Mouse (Mus musculus) spleen, postnatal 14 days (tissue): ENCODE results near the gene Grk3.

ENCODE experiments used
- DNase-seq, 2 experiments: peaks; one replicate each; pipeline ENCODE4 v3.0.0; 2021 to 2022; ENCODE audit warnings: low spot score in 2 of 2

The Grk3 gene

DNA sequence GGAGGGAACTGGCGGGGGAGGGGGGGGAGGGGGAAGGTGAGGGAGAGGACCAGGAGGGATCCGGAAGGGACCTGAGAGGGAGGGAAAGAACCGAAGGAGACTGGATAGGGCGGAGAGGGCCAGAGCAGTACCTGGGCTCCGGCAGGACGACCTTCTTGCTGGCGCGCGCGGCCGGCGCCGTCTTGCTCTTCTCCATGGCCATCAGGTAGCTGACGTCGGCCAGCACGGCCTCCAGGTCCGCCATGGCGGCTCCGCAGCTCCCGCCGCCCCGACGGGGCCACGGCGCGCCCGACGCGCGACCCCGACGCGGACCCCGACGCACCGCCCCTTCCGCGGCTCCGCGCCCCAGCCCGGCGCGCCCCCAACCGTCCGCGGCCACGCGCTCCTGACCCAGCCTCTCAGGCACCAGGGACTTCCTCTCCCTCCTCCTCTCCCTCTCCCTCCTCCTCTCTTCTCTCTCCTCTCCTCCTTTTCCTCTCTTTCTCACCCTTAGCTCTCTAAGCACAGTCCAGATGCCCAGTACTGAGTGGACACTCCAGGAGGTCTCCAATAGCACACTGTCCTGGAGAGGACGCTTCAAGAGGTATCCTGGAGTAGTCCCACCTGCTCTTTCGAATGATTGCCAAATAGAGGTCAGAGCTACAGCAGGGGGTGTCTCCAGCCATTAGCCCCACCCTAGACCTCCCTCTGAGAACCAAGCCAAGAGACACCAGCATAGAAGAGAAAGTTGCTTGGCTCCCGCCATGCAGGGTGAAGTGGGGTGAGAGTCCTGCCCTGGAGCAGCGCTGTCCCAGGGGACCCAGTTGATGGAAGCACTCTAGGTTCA is at the start of gene Grk3:
Grk3 (minus strand) TSS at position 556 of the 826 bp plus-strand sequence.
- DNase-seq, result peak in 1 of 2 experiments; percentile 14

DNA sequence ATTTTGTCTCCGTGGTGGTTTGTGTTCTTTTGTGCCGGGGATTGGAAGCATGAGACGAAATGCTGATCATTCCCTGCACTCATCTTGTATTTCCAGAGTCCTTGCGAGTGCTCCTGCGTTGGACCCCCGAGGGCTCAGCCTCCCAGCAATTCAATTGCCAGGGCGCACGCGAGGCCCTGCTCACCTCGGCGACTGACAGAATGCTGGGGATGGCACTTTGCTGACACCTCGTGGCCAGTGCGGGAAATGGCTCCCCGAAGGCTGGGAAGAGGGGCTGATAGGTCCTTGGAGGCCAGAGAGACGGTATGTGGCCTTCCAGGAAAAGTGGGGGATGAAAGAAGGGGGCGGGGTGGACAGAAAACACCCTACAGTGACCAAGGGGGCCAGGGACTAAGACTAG is 38.7 kb upstream of the Grk3 start:
- peak; percentile 47 to 56 for DNase-seq

DNA sequence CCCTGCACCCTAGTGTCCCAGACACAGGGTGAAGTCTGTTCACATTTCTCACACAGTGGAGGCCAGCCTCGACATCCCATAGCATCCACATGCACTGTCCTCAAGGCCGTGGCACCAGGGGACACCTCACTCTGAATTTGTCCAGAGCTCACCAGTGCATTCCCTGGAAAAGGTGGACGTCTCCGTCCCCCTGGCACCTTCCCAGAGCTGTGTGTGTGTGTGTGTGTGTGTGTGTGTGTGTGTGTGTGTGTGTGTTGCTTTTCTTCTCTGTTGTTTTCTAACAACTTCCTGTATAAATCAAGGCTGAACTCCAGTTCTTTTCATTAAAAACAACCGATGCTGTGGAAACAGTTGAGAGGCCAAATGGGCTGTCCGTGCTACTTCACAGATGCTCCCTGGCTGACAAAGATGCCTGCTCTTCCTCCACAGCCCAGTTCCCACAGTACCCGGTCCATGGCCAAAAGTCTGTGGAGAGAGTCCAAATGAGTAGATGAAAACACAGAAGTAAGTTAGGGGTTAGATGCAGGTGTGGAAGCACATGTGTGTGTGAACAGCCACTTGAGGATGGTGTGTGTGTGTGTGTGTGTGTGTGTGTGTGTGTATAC is 35.1 kb upstream of the Grk3 start:
- DNase-seq, result no peak

DNA sequence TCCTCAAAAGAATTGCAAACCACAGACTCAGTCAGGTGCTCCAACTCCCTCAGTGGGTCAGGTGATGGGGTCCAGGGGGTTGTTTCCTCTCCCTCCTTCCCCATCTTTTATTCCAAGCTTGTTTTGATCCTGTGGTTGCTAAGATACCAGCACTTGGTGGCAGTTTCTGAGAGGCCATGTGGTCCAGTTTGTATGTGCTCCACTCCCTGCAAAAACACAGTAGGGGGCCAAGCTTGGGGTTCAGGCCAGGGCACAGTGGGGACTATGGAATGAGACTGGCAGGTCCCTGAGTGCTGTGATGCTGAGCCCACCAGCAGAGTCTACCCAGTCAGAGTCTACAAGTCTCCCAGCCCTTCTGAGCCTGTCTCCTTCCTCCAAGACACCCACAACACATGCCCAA is 34.3 kb upstream of the Grk3 start:
- no peak for DNase-seq

DNA sequence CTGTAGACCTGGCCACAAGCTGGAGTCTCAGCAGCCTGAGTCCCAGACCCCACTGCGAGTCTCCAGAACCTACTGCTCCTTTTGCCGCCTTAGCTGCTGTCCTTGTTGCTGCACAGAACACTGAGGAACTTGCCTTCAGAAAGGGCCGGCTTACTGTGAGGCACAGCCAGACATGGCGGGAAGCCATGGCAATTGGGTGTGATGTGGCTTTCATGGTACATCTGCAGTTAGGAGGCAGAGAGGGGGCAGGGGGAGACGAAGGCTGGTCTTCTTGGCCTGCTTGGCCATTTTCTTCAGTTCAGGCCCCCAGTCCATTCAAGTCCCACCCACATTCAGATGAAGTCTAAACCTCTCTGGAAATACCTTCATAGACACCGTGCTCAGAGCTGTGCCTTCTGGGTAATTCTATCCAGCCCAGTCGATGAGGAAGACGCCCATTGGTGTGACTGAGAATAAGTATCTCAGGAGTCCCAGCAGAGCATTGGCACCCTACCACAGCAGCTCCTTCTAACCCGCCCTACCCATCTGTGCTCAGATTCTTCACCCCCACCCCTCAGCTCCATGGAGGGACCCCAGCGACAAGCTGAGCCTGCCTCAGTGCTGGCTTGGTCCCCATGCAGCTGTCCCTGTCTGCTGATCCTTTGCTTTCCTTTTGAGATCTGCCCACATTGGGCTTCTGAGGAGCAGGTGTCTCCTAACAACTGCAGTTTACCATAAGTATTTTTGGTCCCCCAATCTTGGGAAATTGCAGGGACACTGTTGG is 30.1 kb upstream of the Grk3 start:
- DNase-seq, result no peak

DNA sequence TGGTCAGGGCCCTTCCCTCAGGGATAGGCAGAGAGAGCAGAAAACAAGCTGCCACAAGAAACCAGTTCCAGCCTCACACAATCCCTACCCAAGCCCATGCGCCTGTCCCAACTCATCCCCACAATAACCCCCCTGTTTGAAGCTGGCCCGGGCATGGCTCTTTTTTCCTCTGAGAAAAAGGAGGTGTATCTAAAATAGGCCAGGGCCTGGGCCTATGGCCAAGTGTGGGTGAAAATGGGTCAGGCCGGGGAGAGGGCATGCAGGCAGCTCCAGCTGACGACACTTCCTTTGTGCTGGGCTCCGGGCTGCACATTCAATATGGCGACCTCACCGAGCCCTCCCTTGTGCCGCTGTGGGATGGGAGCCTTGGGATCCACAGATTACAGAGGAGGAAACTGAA is 27.9 kb upstream of the Grk3 start:
- no peak for DNase-seq

DNA sequence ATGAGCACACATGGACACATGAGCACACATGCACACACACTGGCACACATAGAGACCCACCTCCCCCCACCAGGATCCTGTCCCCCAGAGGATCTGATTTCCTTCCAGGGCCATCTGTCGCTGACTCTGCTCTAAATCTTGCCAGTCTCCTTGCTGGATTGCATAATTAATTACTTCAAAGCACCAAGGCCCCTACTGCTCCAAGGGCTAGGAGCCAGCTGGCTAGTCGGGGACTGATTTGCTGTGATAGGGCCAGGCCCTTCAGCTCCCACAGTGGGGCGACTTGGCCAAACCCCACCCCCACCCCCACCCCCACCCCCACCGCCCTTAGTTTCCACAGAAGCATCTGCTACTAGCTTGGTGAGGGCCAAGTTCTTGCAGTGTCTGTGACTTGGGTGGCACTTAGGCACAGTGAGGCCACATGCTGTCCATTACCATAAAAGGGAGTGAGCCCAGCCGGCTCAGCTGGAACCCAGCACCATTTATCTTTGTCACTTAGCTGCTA is 26.0 kb upstream of the Grk3 start:
- no peak for DNase-seq

DNA sequence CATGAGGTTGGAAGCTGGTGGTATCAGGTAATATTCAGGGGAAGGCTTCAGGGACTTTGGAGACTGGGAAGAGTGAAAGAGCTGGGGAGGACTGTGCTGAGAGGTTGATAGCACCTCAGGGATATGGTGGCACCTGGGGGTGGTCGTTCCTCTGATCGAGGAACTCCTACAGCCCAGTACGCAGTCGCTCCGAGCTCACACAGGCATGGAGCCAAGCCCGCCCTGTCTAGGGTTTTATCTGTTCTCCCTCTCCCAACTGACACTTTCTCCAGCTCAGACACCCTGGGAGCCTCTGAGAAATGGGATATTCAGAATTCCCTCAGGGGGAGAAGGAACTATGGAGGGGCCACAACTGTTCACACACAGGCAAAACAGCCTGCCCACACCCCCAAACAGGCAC is 25.2 kb upstream of the Grk3 start:
- no peak for DNase-seq

DNA sequence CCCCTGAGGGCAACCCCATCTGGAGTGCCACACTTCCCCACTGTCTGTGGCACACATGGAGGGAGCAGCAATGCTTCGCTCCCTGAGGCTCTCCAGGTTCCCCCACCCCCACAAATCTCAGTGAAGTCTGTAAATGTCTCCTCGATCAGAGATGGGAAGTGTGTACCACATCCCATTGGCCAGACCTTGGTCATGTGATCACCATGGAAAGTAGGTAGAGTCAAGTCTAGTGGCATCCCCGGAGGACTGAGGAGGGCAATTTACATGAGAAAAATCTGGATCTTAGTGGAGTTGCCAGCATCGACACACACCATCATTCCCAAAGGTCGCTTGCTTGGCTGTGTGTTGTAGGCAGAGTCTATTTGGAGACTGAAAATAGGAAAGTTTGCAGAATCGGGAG is 23.0 kb upstream of the Grk3 start:
- DNase-seq, result no peak

DNA sequence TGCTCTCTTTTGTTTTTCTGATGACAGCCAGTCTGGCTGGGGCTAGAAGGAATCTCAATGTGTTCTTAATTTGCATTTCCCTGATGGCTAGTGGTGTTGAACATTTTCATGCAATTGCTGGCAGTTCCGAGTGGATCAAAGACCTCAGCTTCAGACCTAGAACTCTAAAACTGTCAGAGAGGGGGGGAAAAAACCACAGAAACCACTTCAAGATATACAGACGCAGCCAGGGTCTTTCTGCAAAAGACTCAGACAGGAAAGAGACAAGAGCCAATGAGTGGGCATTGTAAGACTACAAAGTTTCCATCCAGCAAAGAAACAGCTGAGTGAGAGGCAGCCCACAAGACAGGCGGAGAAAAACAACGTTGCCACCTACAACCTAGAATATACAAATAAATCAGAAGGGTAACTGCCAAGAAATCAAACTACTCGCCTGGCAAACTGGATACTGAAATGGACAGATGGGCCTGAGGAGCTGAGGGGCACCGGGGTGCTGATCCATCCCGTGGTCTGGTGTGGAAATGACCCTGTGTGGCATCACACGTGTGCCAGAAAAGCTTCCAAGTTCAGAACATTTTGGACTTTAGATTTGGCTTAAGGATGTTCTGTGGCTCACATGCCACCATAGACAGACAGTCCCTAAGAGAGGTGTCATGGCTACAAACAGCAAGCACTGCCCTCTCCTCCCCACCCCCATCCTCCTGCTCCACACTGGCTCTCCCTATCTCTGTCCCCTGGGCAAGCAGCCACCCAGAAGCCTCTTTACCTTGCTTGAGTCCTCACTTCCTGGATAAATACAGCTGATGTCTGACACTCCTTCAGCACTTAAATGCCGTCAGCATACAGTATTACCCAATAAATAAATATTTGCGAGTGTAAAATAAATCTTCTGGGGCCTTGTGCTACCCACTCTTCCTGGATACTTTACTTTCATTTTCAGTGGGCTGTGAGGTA is 19.8 kb upstream of the Grk3 start:
- no peak for DNase-seq

DNA sequence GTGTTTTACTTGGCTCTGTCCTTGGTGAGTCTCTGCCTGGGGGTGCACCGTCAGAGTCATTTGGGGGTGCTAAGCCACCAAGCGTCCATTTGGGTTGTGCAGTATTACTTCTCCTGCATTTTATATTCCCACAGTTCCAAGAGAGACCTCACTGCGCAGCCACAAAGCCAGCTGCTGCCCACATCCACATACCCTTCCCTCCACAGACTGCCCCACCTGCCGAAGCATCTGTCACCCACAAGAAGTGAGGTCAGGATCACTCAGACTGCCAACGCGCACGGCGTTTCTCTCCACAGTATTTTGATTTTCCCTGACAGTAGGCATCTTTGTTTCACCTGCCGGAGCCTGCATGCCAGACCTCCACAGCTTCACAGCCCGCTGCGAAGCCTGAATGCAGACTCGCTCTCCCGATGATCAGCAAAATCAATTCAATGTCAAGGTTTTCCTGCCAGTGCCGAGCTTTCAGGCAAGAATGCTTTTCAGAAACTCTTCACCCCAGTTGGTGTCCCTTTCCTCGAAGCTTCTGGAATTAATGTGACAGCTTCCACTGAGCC is 15.7 kb upstream of the Grk3 start:
- DNase-seq, result no peak

DNA sequence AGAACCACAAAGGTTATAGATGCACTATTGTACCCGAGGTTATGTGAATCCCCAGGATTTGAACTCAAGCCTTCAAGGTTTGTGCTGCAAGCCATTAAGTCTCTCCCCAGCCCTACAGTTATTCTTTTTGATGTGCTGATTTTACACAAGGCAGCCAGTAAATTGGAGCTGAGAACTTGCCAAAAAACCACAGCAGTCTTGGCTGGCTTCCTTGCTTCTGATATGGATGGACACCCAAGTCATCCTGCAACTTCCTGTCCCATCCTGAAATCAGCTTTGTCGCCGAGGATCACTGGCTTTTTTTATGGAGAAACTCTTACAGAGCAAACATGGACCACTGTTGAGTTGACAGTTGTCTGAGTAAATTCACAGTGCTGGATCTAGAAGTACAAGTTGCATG is 14.5 kb upstream of the Grk3 start:
- DNase-seq, result no peak

DNA sequence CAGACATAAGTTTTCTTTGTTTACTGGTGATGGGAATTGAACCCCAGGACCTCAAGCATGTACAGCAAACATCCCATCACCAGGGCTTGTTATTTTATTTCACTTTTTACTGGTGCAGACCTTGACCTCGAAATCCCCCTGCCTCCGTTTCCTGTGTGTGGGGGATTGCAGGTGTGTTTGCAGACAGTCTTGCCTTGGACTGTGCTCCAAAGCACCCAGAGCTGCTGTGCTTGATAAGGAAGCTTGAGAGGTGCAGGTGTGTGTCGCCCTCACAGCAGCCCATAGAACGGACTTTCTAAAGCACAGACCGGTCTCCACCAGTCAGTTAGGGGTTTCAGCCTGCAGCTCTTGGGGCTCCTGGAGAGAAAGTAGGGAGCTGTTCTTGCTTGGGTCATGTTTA is 11.1 kb upstream of the Grk3 start:
- no peak for DNase-seq

DNA sequence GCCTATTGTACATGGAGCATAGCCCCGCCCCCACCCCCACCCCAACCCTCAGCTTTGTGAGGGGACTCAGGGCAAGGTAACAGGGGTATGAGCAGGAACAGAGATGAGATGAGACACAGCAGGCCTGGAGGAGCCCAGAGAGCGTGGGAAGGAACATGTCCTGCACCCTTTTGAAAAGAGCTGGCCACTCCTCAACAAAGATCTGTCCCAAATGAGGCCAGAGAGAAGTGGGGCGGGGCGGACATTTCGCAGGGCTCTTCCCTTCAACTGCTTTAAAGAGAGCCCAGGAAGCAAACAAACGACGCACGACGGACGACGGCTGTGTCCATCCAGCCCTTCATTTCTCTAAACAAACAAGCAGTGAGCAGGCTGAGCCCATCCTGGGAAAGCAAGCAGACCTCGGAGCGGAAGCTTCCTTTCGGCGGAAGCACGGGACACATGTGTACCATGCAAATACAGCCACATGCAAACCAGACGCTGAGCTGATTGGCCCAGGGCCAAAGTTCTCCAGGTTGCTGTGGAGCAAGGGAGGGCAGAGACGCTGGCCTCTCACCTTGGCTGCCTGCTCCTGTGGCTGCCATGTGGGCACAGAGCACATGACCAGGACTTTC is 8.7 kb upstream of the Grk3 start:
- no peak for DNase-seq

DNA sequence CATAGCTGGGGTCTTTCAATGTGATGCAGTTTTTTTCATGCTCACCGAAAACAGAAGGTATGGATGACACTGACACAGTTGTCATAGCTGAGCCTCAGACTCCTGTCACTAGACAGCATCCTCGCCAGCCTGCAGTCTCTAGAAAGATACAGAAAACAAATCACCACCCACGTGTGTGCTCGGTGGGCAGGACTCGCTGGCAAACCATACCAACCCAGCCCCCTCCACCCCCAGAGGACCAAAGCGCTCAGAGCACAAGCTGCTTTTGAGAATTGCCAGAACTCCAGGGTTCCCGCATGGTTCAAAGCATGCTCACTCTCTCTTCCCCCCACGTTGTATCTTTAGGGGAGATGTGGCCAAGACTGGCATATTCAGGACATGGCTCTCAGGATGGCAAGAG is 2.6 kb upstream of the Grk3 start:
- no peak for DNase-seq

DNA sequence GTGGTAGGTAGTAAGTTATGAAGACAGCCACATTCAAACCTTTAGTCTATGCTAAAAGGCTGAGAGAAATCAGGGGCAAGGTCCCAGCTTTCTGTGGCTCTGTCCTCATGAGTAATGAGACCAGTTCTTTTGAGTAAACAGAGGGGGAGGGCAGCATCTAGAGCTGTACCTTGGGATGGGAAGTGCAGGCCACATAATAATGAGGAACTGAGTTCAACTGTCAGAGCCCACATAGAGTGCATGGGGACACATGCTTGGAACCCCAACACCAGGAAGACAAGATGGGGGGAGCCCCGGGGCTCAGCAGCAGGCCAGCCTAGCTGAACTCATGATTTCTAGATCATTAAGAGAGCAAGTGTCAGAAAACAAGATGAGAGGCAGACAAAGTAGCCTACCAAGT is 1.4 kb upstream of the Grk3 start:
- no peak for DNase-seq

DNA sequence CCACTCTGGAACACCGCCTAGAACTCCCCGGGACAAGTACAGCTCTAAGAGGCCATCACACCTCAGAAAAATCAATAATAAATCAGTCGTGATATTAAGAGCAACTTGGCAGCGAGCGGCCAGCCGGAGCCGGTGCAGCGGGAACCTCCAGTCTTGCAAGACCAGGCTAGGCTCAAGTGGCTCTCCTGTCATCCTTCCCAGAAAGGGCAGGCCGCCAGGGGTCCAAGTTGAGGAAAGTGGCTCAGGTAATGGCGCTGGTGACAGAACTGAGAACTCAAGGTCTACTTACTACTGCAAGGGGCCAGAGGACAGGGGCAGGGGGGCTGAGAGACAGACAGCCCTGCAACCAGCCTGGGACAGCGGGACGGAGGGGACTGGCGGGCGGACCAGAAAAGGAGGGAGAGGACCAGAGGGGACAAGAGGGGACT is 769 bp downstream of the Grk3 start:
- DNase-seq, result no peak

DNA sequence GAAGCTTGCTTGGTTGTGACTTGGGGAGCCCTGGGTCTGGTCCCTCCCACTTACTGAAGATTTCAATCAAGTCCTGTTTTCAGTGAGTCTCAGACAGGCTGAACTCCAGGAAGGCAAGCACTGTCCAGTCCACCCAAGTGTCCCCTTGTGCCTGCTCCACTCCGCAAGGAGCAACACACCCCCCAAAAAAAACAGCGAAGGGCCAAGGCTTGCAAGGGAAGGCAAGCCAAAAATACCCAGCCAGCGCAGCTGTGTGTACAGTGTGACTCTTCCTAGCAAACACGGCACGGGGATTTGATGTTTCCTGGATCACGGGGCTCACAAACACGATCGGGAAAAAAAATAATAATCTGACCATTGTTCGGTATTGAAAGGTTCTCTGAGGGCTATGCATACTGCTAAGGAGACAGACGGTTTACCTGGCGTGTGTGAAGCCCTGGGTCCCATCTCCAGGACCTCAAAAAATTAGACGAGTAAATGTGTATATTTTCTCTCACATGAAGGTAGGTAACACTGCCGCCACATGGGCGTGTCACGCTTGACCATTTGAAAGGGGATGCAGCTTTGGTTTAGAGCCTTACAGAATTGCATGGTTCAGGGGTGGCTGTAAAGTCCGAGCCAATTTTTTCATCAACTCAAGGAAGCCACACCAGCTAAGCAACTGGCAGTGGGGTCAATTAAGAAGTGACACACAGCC is 1.3 kb downstream of the Grk3 start:
- no peak for DNase-seq

DNA sequence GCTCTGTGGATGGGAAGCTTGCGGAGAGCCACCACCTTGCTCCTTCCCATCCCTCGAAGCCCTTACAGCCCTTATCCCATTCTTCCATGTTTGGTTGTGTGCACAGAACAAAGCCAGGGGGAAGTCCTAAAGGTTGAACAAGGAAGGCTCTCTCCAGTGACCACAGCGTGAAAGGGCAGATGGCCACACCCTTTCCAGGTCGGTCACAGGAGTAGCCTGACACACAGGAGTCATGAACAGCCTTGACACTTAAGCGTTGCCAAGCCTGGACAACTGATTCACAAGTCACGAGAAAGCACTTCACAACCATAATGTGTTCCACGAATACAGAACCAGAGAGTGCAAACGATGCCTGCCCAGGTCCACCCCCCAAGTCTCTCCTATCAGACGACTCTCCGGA is 3.7 kb downstream of the Grk3 start:
- DNase-seq, result no peak

DNA sequence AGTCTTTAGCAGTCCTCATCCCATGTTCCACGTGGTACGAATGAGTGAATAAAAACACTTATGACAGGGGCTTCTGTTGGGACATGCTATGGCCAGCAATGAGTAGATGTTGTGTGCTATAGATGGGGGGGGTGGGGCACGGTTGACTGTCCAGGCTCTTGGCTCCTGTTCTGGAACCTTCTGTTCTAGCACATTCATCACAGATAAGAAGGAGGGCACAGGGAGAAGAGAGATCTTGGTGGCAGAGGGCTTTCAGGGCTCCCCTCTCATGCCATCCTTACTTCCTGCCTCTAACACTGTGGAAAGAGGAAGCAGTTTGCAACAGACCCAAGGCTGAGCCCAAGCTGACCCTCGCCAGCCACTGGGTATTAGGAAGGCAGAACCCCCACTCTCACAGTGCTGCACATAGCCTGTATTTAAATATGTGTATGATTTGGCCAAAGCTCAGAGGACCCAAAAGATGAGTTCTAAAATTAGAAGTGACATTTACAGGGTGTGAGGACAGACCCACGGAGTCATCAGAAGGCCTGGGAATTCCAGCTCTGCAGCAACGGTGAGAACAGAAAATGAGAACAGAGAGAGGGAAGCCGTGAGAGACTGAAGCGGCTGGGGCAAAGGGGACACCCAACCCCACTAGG is 6.3 kb downstream of the Grk3 start:
- DNase-seq, result no peak
